Mouse (Mus musculus) brain, embryonic 14.5 days (tissue): Measurements from ENCODE around the gene Wnk1. TPM values are rescaled to one million over a fixed set of nuclear protein-coding genes. Genes with fewer than 3 reads are reported as not detected.

Source experiments
- DNase-seq: peaks from one replicate; pipeline ENCODE4 v3.0.0-alpha.2; 2011; ENCODE audit warnings: low read depth
- CTCF ChIP-seq: fragments of 200-500 bp; IDR thresholded peaks from 2 replicates; pipeline ENCODE4 v1.5.1; 2012; ENCODE audit warnings: inconsistent platforms, mild to moderate bottlenecking, moderate library complexity, borderline replicate concordance; ENCODE audit not compliant: insufficient read depth, insufficient read length; ENCODE audit errors: extremely low read depth
- POLR2A ChIP-seq: fragments of 200-500 bp; IDR thresholded peaks from 2 replicates; pipeline ENCODE4 v1.6.1; 2012; ENCODE audit warnings: mild to moderate bottlenecking, inconsistent platforms, borderline replicate concordance; ENCODE audit not compliant: poor library complexity, insufficient read depth, insufficient read length, severe bottlenecking; ENCODE audit errors: extremely low read depth
- polyA plus RNA-seq: library from polyadenylated mRNA; depleted of rRNA; stranded (reverse); fragments of >200 nt; gene quantifications from 2 replicates; pipeline ENCODE4 v1.2.3, GENCODE M21; 2012

The Wnk1 gene
- polyA plus RNA-seq, 1 experiment: 135 TPM

GRCm38 (mm10) chr6:119996480-119996879, 42.0 kb downstream of the Wnk1 start:
- DNase-seq: no peak
- TF ChIP-seq CTCF (no peak), POLR2A (no peak)

GRCm38 (mm10) chr6:119924235-119925005, 114.1 kb downstream of the Wnk1 start:
- TF ChIP-seq CTCF: peak; percentile 51; the same call in 1 of the 2 replicates
- no peak for TF ChIP-seq POLR2A

GRCm38 (mm10) chr6:119922544-119922943, 115.9 kb downstream of the Wnk1 start:
- no peak for TF ChIP-seq POLR2A
- no peak for TF ChIP-seq CTCF
- DNase-seq: no peak

More at GRCm38 (mm10) chr6:119924235-119925005, 114.1 kb downstream of the Wnk1 start:
- DNase-seq: peak; percentile 70

- no peak for TF ChIP-seq POLR2A
- TF ChIP-seq CTCF: no peak
- no peak for DNase-seq
Observed at GRCm38 (mm10) chr6:119922136-119922535, 116.3 kb downstream of the Wnk1 start.

GRCm38 (mm10) chr6:119918561-119919181, 119.8 kb downstream of the Wnk1 start:
- no peak for TF ChIP-seq CTCF
- no peak for TF ChIP-seq POLR2A

GRCm38 (mm10) chr6:119915710-119916109, 122.8 kb downstream of the Wnk1 start:
- no peak for DNase-seq
- TF ChIP-seq POLR2A (no peak), CTCF (no peak)

More at GRCm38 (mm10) chr6:119918561-119919181, 119.8 kb downstream of the Wnk1 start:
- no peak for DNase-seq

GRCm38 (mm10) chr6:119912046-119912445, 126.4 kb downstream of the Wnk1 start:
- DNase-seq: no peak
- no peak for TF ChIP-seq POLR2A
- no peak for TF ChIP-seq CTCF

GRCm38 (mm10) chr6:119905461-119905860, 133.0 kb downstream of the Wnk1 start:
- TF ChIP-seq POLR2A (no peak), CTCF (no peak)
- no peak for DNase-seq

- peak; percentile 4 for DNase-seq
- TF ChIP-seq CTCF (no peak), POLR2A (no peak)
Observed at GRCm38 (mm10) chr6:119903081-119903789, 135.2 kb downstream of the Wnk1 start.

GRCm38 (mm10) chr6:119902204-119903080, 136.0 kb downstream of the Wnk1 start, which contains the start of gene Rad52:
Gene Rad52, plus strand, starts transcription at chr6:119902698.
- TF ChIP-seq POLR2A: peak; percentile 44; the same call in 1 of the 2 replicates
- TF ChIP-seq CTCF: no peak
- peak; percentile 98 for DNase-seq
